Mouse (Mus musculus): ENCODE measurements at regions not wholly inside any gene's neighbourhood (a gene's known extent, or its start where the extent isn't known, plus 50 kb on each side); places are given as distances from the start of the nearest gene placed in this dataset.

DNA sequence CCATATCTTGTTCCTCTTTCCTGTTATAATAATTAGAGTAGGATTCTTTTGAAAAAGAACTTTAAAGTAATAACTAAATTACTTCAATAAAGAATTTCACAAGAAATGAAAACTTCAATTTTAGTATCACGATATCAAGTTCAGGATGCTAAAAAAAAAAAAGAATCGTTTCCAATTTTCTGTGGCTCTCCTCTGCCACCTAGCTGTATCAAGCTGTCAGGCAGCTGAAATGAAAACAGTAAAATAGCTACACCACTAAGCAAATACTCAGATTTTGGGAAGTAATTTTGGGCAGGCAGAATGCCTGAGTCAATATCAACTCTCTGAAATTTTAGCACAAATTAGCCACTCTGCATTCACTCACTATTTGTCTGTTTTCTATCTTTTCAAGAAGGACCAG lies 694.5 kb upstream of the Arrdc3 start:
- no peak for DNase-seq

GRCm38 (mm10) chr13:80195065-80195605 lies 688.0 kb upstream of the Arrdc3 start:
- DNase-seq: no peak

GRCm38 (mm10) chr13:80224110-80224509 lies 659.1 kb upstream of the Arrdc3 start:
- no peak for DNase-seq

GRCm38 (mm10) chr13:80231381-80231780 lies 651.8 kb upstream of the Arrdc3 start:
- DNase-seq: no peak

DNA sequence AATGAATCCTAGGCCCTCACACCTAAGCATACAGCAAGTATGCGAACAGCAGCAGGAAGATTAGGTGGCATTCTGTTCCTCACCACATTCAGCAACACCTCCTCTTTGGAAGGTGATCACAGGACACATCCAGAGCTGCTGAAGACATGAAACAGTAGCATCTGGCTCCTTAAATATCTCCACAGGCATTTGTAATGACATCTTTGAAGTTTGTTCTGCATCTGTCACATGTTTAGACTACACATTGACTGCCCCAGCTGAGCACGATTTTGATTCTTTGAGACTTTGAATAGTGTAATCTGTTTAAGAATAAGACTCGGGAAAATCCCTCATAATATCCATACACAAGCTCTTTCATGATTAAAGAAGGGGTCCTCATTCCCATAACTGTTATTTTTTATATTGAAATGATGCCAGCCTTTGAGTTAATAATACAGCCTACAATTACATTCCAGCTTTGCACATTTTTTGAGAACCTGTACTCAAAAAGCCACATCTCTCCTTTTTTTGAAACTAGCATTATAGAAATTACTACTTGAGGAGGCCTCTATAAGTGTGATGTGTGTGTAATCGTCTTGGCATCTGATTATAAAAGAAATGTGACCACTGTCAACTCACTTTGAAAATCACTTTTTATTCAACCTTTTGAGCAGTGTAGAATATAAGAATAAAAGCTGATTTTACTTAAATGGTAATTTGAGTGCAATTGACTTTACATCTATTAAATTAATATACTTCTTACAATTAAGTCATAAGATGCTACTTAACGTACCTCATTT lies 647.7 kb upstream of the Arrdc3 start:
- DNase-seq: no peak

DNA sequence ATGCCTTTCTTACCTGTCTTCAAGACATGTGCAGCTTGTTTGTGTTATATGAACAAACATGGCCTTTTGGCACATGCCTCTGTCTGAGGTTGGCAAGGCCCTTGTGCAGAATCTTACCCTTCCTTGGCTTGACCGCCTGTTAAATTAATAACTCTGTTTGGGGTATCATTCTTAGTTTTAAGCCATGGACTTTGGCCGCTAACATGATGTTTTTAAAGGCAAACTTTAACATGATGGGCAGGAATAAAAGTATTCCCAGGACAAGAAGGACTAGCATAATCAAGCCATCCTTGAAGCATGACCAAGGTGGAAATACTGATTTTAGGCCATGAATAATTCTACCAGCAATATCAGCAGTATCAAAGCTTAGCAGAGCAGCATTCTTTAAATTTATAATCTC lies 620.4 kb upstream of the Arrdc3 start:
- no peak for DNase-seq

GRCm38 (mm10) chr13:80267131-80267530 lies 616.1 kb upstream of the Arrdc3 start:
- no peak for DNase-seq

DNA sequence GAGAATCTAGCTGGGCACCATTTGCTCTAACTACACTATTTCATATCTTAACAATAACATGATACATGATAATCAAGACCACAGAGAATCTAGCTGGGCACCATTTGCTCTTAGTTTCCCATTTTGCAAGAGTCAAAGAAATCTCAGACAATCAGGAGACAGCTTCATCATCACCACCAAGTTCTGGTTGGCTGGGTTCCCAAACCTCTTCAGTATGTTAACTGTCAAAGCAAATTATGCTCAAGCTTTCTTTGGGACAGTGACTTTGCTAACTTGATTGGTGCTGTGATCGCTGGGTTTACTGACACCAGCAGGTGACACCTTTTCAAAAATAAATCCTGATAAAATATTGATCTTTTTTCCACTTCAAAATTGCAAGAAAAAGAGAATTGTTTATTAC lies 609.2 kb upstream of the Arrdc3 start:
- no peak for DNase-seq

DNA sequence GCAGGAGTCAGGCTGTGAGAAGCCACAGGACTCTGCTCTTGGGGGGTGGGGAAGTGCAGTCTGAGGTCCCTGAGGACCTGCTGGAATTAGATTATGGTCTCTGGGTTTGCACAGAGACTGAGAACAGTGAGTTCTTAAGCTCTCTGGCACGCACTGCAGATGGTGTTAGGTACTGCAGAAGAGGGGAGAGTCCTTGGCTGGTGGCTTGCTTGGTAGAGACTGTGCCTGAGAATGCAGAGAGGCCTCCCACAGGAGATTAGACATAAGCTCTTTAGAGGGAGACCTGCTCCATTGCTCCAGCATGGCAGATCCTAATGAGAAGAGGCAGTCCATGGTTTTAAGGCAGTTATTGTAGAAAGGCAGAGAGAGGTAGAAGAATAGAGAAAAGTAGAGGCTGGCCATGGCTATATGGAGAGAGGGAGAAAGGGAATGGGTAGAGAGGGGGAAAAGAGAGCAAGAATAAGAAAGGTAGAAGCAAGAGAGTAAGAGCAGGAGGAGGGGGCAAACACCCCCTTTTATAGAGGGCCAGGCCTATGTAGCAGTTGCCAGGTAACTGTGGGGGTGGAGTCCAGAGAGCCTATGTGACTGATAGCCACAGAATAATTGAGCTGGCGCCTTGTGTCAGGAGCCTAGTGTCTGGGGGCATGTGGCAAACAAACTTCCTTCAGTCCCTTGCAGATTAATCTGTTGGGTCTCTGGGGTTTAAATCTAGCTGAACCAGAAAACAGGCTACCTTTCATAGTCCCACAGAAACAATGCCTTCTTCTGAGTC lies 591.3 kb upstream of the Arrdc3 start:
- no peak for DNase-seq

DNA sequence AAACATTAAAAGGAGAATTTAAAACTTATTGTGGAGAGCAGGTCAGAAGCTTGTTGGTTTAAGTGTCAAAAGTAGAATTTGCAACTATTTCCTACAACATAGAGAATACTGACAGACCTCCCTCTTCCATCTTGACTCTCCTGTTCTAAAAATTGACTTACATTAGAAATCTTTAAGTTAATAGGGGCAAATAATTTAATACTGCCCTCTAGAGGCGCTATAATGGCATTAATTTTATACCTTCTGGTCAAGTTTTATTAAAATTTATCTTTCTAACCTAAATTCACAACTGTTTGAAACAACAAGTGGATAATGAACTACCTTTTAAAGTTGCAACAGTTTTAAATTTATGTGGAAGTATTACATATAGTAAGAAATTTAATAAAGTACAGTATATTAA lies 587.5 kb upstream of the Arrdc3 start:
- no peak for DNase-seq

DNA sequence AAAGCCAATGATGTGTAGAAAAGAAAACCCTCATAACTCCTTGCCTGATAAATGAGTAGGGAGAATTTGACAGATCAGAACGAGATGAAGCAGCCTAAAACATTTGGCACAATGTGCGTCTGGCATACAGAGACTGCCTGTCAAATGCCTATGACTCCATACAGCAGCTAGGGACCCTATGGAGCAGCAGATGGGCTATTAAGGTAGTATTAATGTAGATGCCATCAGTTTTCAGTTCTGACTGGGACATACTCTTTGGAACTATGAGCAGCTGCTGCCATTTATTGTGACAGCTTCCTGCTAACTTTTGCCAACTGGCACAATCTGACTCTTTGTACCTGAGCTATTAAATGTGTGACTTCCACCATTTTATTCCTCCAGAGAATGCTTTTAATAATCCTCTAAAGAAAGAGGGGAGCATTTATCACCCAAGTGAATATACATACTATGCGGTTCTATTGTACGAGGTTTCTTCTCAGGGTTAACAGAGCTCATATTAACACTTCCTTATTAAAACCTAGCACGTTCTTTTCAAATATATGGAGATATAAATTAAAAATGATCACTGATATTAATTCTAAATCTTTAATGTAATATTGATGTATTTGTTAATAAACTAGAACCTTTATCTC lies 549.0 kb upstream of the Arrdc3 start:
- DNase-seq: no peak

GRCm38 (mm10) chr13:80334865-80335655 lies 548.1 kb upstream of the Arrdc3 start:
- DNase-seq: peak; percentile 11

DNA sequence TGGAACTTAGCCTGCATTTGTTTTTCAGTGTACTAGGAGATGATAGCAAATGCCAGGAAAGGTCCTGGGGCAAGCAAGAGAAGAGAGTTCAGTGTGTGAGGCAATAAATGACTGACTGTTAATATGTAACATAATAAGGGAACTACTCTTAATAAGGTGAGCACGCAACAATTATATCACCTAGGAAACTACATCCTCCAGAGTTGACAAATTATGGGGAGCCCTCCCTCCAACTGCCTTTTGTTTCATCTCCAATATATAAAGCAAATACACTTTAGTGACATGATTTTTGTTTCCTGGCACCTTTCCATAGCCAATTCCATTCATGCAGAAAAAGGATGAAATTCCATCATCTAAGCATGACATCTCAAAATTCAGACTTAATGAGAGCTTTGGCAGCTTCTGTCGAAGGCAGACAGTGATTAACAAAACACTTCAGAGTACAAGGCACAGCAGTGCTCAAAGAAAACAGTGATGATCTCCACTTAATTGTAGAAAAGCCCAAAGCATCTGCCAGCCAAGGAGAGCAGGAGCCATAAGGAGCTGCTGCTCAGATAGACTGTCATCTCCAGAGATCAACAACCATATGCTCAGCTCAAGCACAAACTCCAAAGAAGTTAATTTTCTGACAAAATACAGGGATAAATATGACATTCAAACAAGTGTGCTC lies 536.1 kb upstream of the Arrdc3 start:
- DNase-seq: no peak

- DNase-seq: no peak
Observed at GRCm38 (mm10) chr13:80365964-80366363, 517.2 kb upstream of the Arrdc3 start.

- no peak for DNase-seq
Observed at GRCm38 (mm10) chr13:80370491-80370890, 512.7 kb upstream of the Arrdc3 start.

GRCm38 (mm10) chr13:80381280-80381965 lies 501.8 kb upstream of the Arrdc3 start:
- DNase-seq: no peak

GRCm38 (mm10) chr13:80381966-80382666 lies 501.1 kb upstream of the Arrdc3 start:
- no peak for DNase-seq

GRCm38 (mm10) chr13:80408928-80409327 lies 474.3 kb upstream of the Arrdc3 start:
- no peak for DNase-seq

DNA sequence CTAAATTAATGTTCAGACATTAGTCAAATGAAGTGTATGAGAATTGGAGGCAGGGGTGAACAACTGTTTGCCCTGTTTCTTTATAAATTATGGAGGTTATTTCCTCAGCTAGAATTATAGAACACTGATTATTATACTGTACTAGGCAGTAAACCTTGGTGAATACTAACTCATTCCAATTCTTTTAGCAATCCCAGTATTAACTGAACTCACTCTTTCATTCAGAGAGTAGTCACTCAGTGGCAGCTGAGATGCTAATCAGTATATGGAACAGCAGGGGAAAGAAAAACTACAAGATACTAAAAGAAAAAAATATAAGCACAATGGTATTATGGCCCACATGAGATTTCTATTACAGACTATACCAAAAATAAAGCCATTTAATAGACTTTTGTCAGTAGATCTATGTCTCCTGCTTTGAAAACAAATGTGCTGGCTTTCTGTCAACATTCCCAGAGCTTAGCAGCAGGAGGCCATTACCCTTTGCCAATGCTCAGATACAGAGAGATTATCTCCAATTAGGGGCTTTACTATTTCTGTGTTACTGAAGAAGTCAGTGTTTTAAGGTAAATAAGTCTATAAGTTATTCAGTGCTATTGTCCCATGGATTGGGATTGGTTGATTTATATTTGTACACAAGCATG lies 473.3 kb upstream of the Arrdc3 start:
- DNase-seq: no peak

GRCm38 (mm10) chr13:80418480-80419183 lies 464.6 kb upstream of the Arrdc3 start:
- DNase-seq: no peak
